Mouse (Mus musculus) lung, embryonic 14.5 days (tissue): ENCODE data around the gene Fndc10. TPM values are rescaled to one million over a fixed set of nuclear protein-coding genes. Genes with fewer than 3 reads are reported as not detected.

Source experiments
- ATAC-seq: fragments of 200-750 bp; cut with Nextera tagmentation; 2 replicates; pipeline ENCODE4 v1.8.0; 2017; ENCODE audit warnings: mild to moderate bottlenecking, moderate TSS enrichment, moderate library complexity; ENCODE audit not compliant: insufficient read depth
- DNase-seq: peaks from one replicate; pipeline ENCODE4 v3.0.0-alpha.2; 2015
- H3K27ac ChIP-seq: fragments of 300-500 bp; sonication (generic); 2 replicates; pipeline ENCODE4 v1.5.1; 2014; ENCODE audit warnings: low read depth, mild to moderate bottlenecking, moderate library complexity
- H3K27me3 ChIP-seq: fragments of 300-500 bp; sonication (generic); 2 replicates; pipeline ENCODE4 v1.6.1; 2014; ENCODE audit warnings: low read length, control low read depth; ENCODE audit not compliant: insufficient read depth
- H3K36me3 ChIP-seq: fragments of 300-500 bp; sonication (generic); 2 replicates; pipeline ENCODE4 v1.6.1; 2014; ENCODE audit warnings: control low read depth; ENCODE audit not compliant: insufficient read depth
- H3K4me1 ChIP-seq: fragments of 300-500 bp; sonication (generic); 2 replicates; pipeline ENCODE4 v1.6.1; 2014; ENCODE audit warnings: antibody characterized with exemption, control low read depth; ENCODE audit not compliant: insufficient read depth
- H3K4me2 ChIP-seq: fragments of 300-500 bp; sonication (generic); 2 replicates; pipeline ENCODE4 v1.6.1; 2014; ENCODE audit warnings: mild to moderate bottlenecking
- H3K4me3 ChIP-seq: fragments of 300-500 bp; sonication (generic); 2 replicates; pipeline ENCODE4 v1.5.1; 2014; ENCODE audit warnings: low read depth, low read length
- H3K9ac ChIP-seq: fragments of 300-500 bp; sonication (generic); 2 replicates; pipeline ENCODE4 v1.6.1; 2014
- H3K9me3 ChIP-seq: fragments of 300-500 bp; sonication (generic); 2 replicates; pipeline ENCODE4 v1.6.1; 2016; ENCODE audit warnings: low read depth, low read length, control low read depth
- CTCF ChIP-seq: IDR thresholded peaks from 2 replicates; pipeline ENCODE4 v1.5.1; 2016; ENCODE audit warnings: antibody characterized with exemption, low read depth
- WGBS: fragments of 180-500 bp; shearing (Covaris S2); extraction: QIAGEN DNeasy Blood & Tissue Kit; methylation state at CpG from one replicate; pipeline ENCODE4 v1.1.7; 2014; 5-methylcytosine and 5-hydroxymethylcytosine counted together
- polyA plus RNA-seq: library from polyadenylated mRNA; unstranded; fragments of >200 nt; fragmentation: Nextera tagmentation; extraction: Ambion mirVana; gene quantifications from 2 replicates; pipeline ENCODE4 v1.2.1, GENCODE M21; 2014

The Fndc10 gene
- polyA plus RNA-seq, 1 experiment from 2014 or later: 2.5 TPM

DNA sequence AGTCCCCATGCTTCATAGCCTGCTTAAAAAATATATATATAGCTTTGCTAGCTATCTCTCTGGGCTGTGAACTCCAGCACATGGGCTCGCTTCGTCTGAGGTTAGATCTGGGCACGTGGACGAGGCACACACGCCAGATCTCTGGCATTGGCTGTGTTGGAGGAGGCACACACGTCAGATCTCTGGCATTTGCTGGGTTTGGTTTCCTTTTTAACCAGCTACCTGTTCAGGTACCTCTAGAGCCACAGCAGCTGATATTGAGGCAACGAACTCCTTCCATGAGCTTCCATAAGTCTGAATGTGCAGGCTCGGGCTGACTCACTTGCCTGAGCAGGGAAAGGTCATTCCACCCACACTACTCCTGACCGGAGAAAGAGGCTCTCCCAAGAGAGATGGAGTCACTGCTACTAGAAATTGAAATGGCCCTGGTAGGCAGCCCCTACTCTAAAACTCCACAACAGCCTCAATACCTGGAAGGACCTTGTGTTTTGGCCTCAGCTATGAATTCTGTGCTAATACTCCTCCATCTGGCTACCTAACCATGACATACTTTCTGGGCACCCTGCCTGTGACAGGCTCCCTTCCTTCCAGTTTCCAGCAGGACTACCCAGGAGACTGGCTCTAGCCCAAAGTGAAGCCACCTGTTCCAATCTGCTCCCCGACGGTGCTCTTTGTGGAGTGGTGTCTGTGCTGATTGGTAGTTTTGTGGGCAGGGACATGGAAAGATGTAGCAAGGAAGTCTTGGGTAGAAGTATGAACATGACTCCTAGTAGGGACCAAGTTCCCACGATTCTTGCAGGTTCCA, 3.4 kb upstream of the Fndc10 start:
- WGBS: 79% methylated on average over 12 of the region's 12 CpGs
- Histone ChIP-seq H3K4me1 (no peaks in the 10 kb centered on the region), H3K4me2 (no peak overlapping the region), H3K27me3 (0 out of 2 replicates have a peak, but pooled peaks cover 9% of the 10 kb centered on the region), H3K27ac (no peak overlapping the region), H3K36me3 (no peaks in the 10 kb centered on the region), H3K9me3 (no peaks in the 10 kb centered on the region), H3K4me3 (no peak overlapping the region), H3K9ac (no peak overlapping the region)
- DNase-seq: no peak
- no peak for ATAC-seq
- no peak for TF ChIP-seq CTCF

DNA sequence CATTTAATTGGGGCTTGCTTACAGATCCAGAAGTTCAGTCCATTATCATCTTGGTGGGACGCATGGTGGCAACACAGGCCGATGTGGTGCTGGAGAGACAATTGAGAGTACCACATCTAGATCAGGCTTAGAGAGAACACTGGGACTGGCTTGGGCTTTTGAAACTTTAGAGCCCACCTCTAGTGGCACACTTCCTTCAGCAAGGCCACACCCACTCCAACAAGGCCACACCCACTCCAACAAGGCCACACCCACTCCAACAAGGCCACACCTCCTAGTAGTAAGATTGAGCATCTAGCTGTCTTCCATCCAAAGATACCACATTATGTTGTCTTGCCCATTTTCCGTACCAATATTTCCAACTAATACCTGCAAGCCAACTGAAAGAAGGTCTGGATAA, 1.7 kb upstream of the Fndc10 start:
- no peaks in the 10 kb centered on the region for H3K36me3 ChIP-seq
- WGBS: 97% methylated on average over 3 of the region's 3 CpGs
- no peak for TF ChIP-seq CTCF

DNA sequence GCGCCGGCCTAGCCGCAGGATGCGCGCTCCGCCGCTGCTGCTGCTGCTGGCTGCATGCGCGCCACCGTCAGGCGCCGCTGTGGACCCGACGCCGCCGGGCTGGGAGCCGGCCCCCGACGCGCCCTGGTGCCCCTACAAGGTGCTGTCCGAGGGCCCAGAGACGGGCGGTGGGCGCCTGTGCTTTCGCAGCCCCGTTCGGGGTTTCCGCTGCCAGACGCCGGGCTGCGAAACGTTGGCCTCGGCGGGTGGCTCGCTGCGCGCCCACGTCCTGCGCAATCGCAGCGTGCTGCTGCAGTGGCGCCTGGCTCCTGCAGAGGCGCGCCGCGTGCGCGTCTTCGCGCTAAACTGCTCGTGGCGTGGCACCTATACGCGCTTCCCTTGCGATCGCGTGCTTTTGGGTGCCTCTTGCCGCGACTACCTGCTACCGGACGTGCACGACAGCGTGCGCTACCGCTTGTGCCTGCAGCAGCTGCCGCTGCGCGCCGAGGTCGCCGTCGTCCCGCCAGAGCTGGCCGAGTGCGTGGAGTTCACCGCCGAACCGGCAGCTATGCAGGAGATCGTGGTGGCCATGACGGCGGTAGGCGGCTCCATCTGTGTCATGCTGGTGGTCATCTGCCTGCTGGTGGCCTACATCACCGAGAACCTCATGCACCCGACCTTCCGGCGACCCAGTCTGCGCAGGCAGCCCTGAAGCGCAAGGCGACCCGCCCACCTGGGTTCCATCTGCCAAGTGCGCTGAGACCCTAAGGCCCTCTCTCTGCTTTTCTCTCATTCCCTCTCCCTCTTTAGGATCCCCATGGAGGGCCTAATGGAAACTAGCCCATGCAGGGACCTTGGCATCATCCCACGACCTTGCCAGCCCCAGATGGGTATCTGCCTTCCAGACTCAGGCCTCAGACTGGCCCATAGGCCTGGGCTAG, 600 bp downstream of the Fndc10 start:
- DNase-seq (peak; percentile 75), ATAC-seq (peak; percentile 74)
- Histone ChIP-seq H3K36me3 (no peaks in the 10 kb centered on the region), H3K9ac (peak overlapping the region; percentile 68), H3K4me1 (no peaks in the 10 kb centered on the region), H3K9me3 (no peaks in the 10 kb centered on the region), H3K27ac (peak overlapping the region; percentile 30; the same call in 1 of the 2 replicates), H3K4me2 (peak overlapping the region; percentile 96), H3K4me3 (peak overlapping the region; percentile 66), H3K27me3 (peaks cover 9% of the 10 kb centered on the region; the same call in 1 of the 2 replicates)
- under 1% methylated on average over 92 of the region's 92 CpGs for WGBS
- TF ChIP-seq CTCF: no peak; the same call in 1 of the 2 replicates

More for the DNA sequence above, 1.7 kb upstream of the Fndc10 start:
- Histone ChIP-seq H3K27me3 (peaks cover 9% of the 10 kb centered on the region; the same call in 1 of the 2 replicates), H3K4me3 (no peak overlapping the region), H3K9ac (no peak overlapping the region), H3K9me3 (no peaks in the 10 kb centered on the region), H3K4me2 (no peak overlapping the region), H3K4me1 (no peaks in the 10 kb centered on the region), H3K27ac (no peak overlapping the region)
- ATAC-seq (no peak), DNase-seq (no peak)

DNA sequence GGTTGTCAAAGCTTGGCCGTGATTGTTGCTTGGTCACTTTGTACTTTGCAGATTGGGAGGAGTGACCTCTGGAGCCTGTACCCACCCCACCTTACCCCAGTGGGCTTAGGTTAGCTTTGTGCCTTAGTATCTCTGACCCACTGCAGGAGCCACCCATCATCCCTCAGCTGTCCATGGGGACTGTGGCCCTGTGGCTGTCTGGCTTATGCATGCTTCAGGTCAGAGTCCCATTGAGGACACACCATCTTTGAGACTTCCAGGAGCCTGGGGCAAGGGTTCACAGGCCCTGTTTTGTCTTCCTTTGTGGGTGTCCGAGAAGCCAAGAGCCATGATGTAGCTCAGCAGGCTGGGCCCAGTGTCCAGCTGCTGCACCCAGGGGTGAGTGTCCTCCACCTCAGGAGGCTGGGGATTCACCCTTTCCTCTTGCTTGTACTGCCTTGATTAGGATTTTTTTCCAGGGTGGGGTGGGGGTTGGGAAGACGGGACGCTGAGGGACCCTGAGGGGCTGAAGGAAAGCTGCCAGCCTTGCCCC, 1.5 kb downstream of the Fndc10 start:
- no peaks in the 10 kb centered on the region for H3K9me3 ChIP-seq
- TF ChIP-seq CTCF: no peak
- 86% methylated on average over 4 of the region's 4 CpGs for WGBS

DNA sequence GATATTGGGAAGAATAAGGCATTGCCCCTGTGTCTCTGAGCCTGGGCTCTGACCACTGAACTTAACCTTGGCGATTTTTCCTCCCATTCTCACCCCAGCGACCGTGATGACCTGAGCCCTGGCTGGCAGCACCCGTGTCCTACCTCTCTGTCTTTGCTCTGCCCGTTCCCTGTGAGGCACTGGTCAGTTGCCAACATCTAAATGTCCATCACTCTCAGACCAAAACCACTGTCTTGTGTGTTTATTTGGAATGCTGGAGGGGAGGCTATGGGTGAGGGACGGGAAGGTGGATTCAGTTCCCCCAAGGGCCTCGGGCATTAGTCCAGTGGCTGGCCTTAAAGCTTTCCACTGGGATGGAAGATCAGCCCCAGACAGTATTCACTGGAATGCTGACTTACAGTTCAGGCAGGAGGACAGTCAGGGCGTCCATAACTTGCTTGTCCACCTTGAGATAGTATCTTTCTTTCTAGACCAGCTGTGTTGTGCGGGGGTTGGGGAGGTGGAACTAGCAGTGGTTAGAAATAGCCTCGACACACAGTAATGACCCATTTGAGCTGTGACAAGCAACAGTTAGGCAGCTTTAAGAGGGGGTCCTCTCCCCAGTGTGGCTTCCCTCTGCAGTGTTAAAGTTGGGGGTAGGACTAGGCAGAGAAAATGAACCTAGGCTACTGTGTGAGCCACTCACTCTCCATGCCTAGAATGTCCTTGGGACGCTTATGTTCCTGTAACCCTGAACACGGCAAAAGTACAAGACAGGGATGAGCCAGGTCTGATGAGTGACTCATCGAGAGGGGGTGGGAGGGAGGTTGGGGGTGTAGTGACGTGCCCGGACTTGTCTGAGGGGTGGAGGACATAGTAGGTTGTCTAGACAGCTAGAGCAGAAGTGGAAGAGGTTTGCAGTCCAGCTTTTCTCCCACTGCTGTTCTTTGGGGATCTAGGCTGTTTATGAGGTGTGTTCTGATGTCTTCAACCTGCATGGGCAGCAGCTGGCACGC, 2.4 kb downstream of the Fndc10 start:
- Histone ChIP-seq H3K9me3 (no peaks in the 10 kb centered on the region), H3K36me3 (no peaks in the 10 kb centered on the region), H3K9ac (no peak overlapping the region; the same call in 1 of the 2 replicates), H3K4me3 (no peak overlapping the region), H3K27me3 (peaks cover 9% of the 10 kb centered on the region; the same call in 1 of the 2 replicates), H3K4me2 (peak overlapping the region; percentile 96; the same call in 1 of the 2 replicates), H3K27ac (no peak overlapping the region), H3K4me1 (no peaks in the 10 kb centered on the region)
- no peak for ATAC-seq
- DNase-seq: no peak
- no peak for TF ChIP-seq CTCF
- WGBS: 59% methylated on average over 16 of the region's 16 CpGs

More for the DNA sequence above, 1.5 kb downstream of the Fndc10 start:
- H3K27ac ChIP-seq: no peak overlapping the region
- no peak overlapping the region; the same call in 1 of the 2 replicates for H3K4me3 ChIP-seq
- no peaks in the 10 kb centered on the region for H3K4me1 ChIP-seq
- no peaks in the 10 kb centered on the region for H3K36me3 ChIP-seq
- peak overlapping the region; percentile 68 for H3K9ac ChIP-seq
- peak overlapping the region; percentile 96 for H3K4me2 ChIP-seq
- DNase-seq (no peak), ATAC-seq (no peak)
- H3K27me3 ChIP-seq: peaks cover 9% of the 10 kb centered on the region; the same call in 1 of the 2 replicates

DNA sequence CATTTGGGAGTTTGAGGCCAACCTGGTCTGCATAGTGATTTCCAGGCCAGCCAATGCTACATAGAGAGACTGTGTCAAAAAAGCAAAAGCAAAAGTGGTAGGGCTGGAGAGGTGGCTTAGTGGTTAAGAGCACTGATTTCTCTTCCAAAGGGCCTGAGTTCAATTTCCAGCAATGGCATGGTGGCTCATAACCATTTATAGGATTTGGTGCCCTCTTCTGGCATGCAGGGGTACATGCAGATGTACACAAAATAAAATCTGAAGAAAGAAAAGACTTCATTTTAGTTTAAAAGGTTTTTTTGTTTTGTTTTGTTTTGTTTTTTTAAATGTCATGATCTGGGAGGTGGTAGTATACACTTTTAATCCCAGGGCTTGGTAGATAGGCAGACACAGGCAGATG, 6.3 kb downstream of the Fndc10 start:
- Histone ChIP-seq H3K27me3 (no peaks in the 10 kb centered on the region; the same call in 1 of the 2 replicates), H3K9ac (no peak overlapping the region), H3K4me1 (no peaks in the 10 kb centered on the region), H3K36me3 (no peaks in the 10 kb centered on the region), H3K4me2 (no peak overlapping the region), H3K4me3 (no peak overlapping the region), H3K9me3 (no peaks in the 10 kb centered on the region), H3K27ac (no peak overlapping the region)
- no peak for ATAC-seq
- DNase-seq: peak; percentile 69
- TF ChIP-seq CTCF: peak; percentile 72
